Mouse (Mus musculus): ENCODE results near the gene Lrig1. TPM values are rescaled to one million over a fixed set of nuclear protein-coding genes. Genes with fewer than 3 reads are reported as not detected.

Gene Lrig1
- 18.7 and 22.9 TPM in 2 replicates for polyA plus RNA-seq (2012; rRNA removed)

GRCm38 (mm10) chr6:94700067-94700491 lies at the start of gene Lrig1:
TSS of gene Lrig1 (minus strand) at chr6:94700158.
- 1% methylated on average over 39 of the region's 40 CpGs for WGBS
- TF ChIP-seq CTCF (IDR thresholded peaks at IDR 0.05; ENCODE audit: insufficient read depth, low read length) (no peak), POLR2A (IDR thresholded peaks at IDR 0.05; ENCODE audit: borderline replicate concordance, extremely low read depth, low read depth, low read length) (peak; percentile 64; the same call in 1 of the 2 replicates)
- Histone ChIP-seq H3K4me1 (ENCODE audit: control insufficient read depth, insufficient read depth, low read length) (0 out of 2 replicates have a peak, but pooled peaks cover 3% of the 10 kb centered on the region), H3K4me3 (replicated peaks; ENCODE audit: extremely low read depth, low read depth, low read length) (peak within 1 kb of the TSS; percentile 86)
- peak; percentile 96 for DNase-seq

- no peaks in the 10 kb centered on the region for H3K4me1 ChIP-seq (ENCODE audit: control insufficient read depth, insufficient read depth, low read length)
- no peak for DNase-seq
- TF ChIP-seq CTCF (IDR thresholded peaks at IDR 0.05; ENCODE audit: insufficient read depth, low read length) = no peak
- TF ChIP-seq POLR2A (IDR thresholded peaks at IDR 0.05; ENCODE audit: borderline replicate concordance, extremely low read depth, low read depth, low read length) = no peak
- no peak overlapping the region for H3K4me3 ChIP-seq (replicated peaks; ENCODE audit: extremely low read depth, low read depth, low read length)
- WGBS = 79% methylated on average over 3 of the region's 3 CpGs
Measured at GRCm38 (mm10) chr6:94749626-94750025, 49.7 kb upstream of the Lrig1 start.

GRCm38 (mm10) chr6:94748361-94748760 lies 48.4 kb upstream of the Lrig1 start:
- H3K4me3 ChIP-seq (replicated peaks; ENCODE audit: extremely low read depth, low read depth, low read length) = no peak overlapping the region
- 43% methylated on average over 7 of the region's 7 CpGs for WGBS
- DNase-seq = no peak
- TF ChIP-seq POLR2A (IDR thresholded peaks at IDR 0.05; ENCODE audit: borderline replicate concordance, extremely low read depth, low read depth, low read length) = no peak
- TF ChIP-seq CTCF (IDR thresholded peaks at IDR 0.05; ENCODE audit: insufficient read depth, low read length) = no peak
- no peaks in the 10 kb centered on the region for H3K4me1 ChIP-seq (ENCODE audit: control insufficient read depth, insufficient read depth, low read length)

GRCm38 (mm10) chr6:94740117-94740729 lies 40.3 kb upstream of the Lrig1 start:
- no peak for TF ChIP-seq POLR2A (IDR thresholded peaks at IDR 0.05; ENCODE audit: borderline replicate concordance, extremely low read depth, low read depth, low read length)
- TF ChIP-seq CTCF (IDR thresholded peaks at IDR 0.05; ENCODE audit: insufficient read depth, low read length) = no peak
- H3K4me1 ChIP-seq (ENCODE audit: control insufficient read depth, insufficient read depth, low read length) = no peaks in the 10 kb centered on the region
- no peak for DNase-seq
- WGBS = 57% methylated on average over 14 of the region's 14 CpGs
- no peak overlapping the region for H3K4me3 ChIP-seq (replicated peaks; ENCODE audit: extremely low read depth, low read depth, low read length)

GRCm38 (mm10) chr6:94738647-94739046 lies 38.7 kb upstream of the Lrig1 start:
- 50% methylated on average over 3 of the region's 3 CpGs for WGBS
- no peak for TF ChIP-seq CTCF (IDR thresholded peaks at IDR 0.05; ENCODE audit: insufficient read depth, low read length)
- no peak for TF ChIP-seq POLR2A (IDR thresholded peaks at IDR 0.05; ENCODE audit: borderline replicate concordance, extremely low read depth, low read depth, low read length)
- DNase-seq = no peak
- Histone ChIP-seq H3K4me3 (replicated peaks; ENCODE audit: extremely low read depth, low read depth, low read length) (no peak overlapping the region), H3K4me1 (ENCODE audit: control insufficient read depth, insufficient read depth, low read length) (no peaks in the 10 kb centered on the region)

GRCm38 (mm10) chr6:94733878-94734277 lies 33.9 kb upstream of the Lrig1 start:
- DNase-seq = no peak
- WGBS = 65% methylated on average over 5 of the region's 5 CpGs
- H3K4me1 ChIP-seq (ENCODE audit: control insufficient read depth, insufficient read depth, low read length) = no peaks in the 10 kb centered on the region
- TF ChIP-seq CTCF (IDR thresholded peaks at IDR 0.05; ENCODE audit: insufficient read depth, low read length) (no peak), POLR2A (IDR thresholded peaks at IDR 0.05; ENCODE audit: borderline replicate concordance, extremely low read depth, low read depth, low read length) (no peak)
- no peak overlapping the region for H3K4me3 ChIP-seq (replicated peaks; ENCODE audit: extremely low read depth, low read depth, low read length)

- WGBS = 31% methylated on average over 18 of the region's 18 CpGs
- no peaks in the 10 kb centered on the region for H3K4me1 ChIP-seq (ENCODE audit: control insufficient read depth, insufficient read depth, low read length)
- TF ChIP-seq POLR2A (IDR thresholded peaks at IDR 0.05; ENCODE audit: borderline replicate concordance, extremely low read depth, low read depth, low read length) (no peak), CTCF (IDR thresholded peaks at IDR 0.05; ENCODE audit: insufficient read depth, low read length) (no peak)
- DNase-seq = peak; percentile 23
- H3K4me3 ChIP-seq (replicated peaks; ENCODE audit: extremely low read depth, low read depth, low read length) = peak overlapping the region; percentile 13
Measured at GRCm38 (mm10) chr6:94729847-94730246, 29.9 kb upstream of the Lrig1 start.

GRCm38 (mm10) chr6:94729132-94729531 lies 29.2 kb upstream of the Lrig1 start:
- TF ChIP-seq CTCF (IDR thresholded peaks at IDR 0.05; ENCODE audit: insufficient read depth, low read length) (no peak), POLR2A (IDR thresholded peaks at IDR 0.05; ENCODE audit: borderline replicate concordance, extremely low read depth, low read depth, low read length) (no peak)
- Histone ChIP-seq H3K4me1 (ENCODE audit: control insufficient read depth, insufficient read depth, low read length) (no peaks in the 10 kb centered on the region), H3K4me3 (replicated peaks; ENCODE audit: extremely low read depth, low read depth, low read length) (no peak overlapping the region)
- WGBS = 44% methylated on average over 3 of the region's 3 CpGs
- DNase-seq = no peak

GRCm38 (mm10) chr6:94724612-94725011 lies 24.7 kb upstream of the Lrig1 start:
- WGBS = 49% methylated on average over 1 of the region's 1 CpGs
- no peak for DNase-seq
- H3K4me3 ChIP-seq (replicated peaks; ENCODE audit: extremely low read depth, low read depth, low read length) = no peak overlapping the region
- TF ChIP-seq POLR2A (IDR thresholded peaks at IDR 0.05; ENCODE audit: borderline replicate concordance, extremely low read depth, low read depth, low read length) = no peak
- no peak for TF ChIP-seq CTCF (IDR thresholded peaks at IDR 0.05; ENCODE audit: insufficient read depth, low read length)
- no peaks in the 10 kb centered on the region for H3K4me1 ChIP-seq (ENCODE audit: control insufficient read depth, insufficient read depth, low read length)
